Mouse (Mus musculus) erythroblast, embryonic 14.5 days (primary cell): ENCODE measurements at regions not wholly inside any gene's neighbourhood (a gene's known extent, or its start where the extent isn't known, plus 50 kb on each side); places are given as distances from the start of the nearest gene placed in this dataset.

Experiments used
- GATA1 ChIP-seq: IDR thresholded peaks from 2 replicates; pipeline ENCODE4 v1.6.1; 2012; ENCODE audit warnings: low read length, inconsistent platforms, mixed read lengths
- TAL1 ChIP-seq: IDR thresholded peaks from 3 replicates; pipeline ENCODE4 v1.6.1; 2012; ENCODE audit warnings: low read length, inconsistent platforms, mixed read lengths

DNA sequence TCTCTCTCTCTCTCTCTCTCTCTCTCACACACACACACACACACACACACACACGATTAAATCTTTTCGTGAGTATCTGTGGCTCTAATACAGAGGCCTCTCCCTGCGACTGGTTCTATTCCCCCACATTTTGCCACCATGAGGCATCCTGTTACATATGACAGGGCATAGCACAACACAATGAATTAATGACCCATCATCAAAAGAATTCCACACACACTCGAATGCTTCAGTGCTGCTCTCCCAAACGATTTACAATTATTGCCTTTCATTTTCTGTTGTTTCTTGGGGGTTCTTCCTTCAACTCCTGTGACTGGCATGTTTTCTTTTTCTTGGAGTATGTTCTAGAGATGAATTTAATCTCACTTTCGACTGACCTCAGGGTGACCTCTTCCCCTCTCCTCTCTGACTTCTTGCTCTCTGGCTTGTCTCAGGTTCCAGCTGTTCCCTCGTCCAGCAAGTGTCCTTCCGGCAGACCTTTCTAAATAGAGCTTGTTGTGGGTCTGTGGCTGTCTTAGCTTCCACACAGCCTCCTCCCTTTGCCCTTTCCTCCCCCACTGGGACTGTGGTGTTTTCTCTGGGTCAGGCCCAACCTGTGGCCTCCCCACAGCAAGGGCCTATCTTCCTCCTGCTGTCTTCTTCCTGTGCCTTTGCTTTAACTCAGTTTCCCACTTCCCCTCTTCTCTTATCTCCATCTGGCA is 124.1 kb upstream of the Ccdc122 start:
- TF ChIP-seq GATA1 (no peak), TAL1 (no peak)
